Mouse (Mus musculus) CH12.LX (cell line): ENCODE results near the gene Crhbp. TPM values are rescaled to one million over a fixed set of nuclear protein-coding genes. Genes with fewer than 3 reads are reported as not detected.

ENCODE experiments used
- DNase-seq: peaks from one replicate; pipeline ENCODE4 v3.0.0-alpha.2; 2013; ENCODE audit errors: extremely low read depth
- H3K27ac ChIP-seq: 2 replicates; pipeline ENCODE4 v1.5.1; 2012; ENCODE audit warnings: low read depth, mild to moderate bottlenecking, control low read depth, moderate library complexity; ENCODE audit not compliant: insufficient read depth
- H3K27me3 ChIP-seq: replicated peaks from 2 replicates; pipeline ENCODE3; 2012; ENCODE audit warnings: inconsistent platforms
- H3K36me3 ChIP-seq, 2 experiments: replicated peaks in 1 of 2; 2 replicates each; pipeline versions ENCODE3 to v1.6.1; 2012; ENCODE audit warnings: inconsistent platforms in 1 of 2, low read length in 1 of 2, mild to moderate bottlenecking in 1 of 2, mixed read lengths in 1 of 2, moderate library complexity in 1 of 2; ENCODE audit not compliant: control insufficient read depth in 1 of 2, insufficient read depth in 1 of 2
- H3K4me1 ChIP-seq, 2 experiments: 2 replicates each; pipeline ENCODE4 v1.6.1; 2012; ENCODE audit warnings: inconsistent platforms in 1 of 2, moderate library complexity in 1 of 2; ENCODE audit not compliant: insufficient read depth in 2 of 2, control insufficient read depth in 1 of 2
- H3K4me2 ChIP-seq: 2 replicates; pipeline ENCODE4 v1.6.1; 2012; ENCODE audit warnings: low read depth, mild to moderate bottlenecking, control low read depth; ENCODE audit not compliant: poor library complexity, insufficient read depth, severe bottlenecking
- H3K4me3 ChIP-seq, 3 experiments: fragments of 150-350 bp in 1 of 3; sonication (generic) in 1 of 3; replicated peaks in 1 of 3; 2 replicates each; pipeline versions ENCODE3 to v1.5.1; 2011 to 2012; ENCODE audit warnings: low read depth in 2 of 3, low read length in 2 of 3, mild to moderate bottlenecking in 2 of 3, moderate library complexity in 2 of 3, control low read depth in 1 of 3, improper control_type of control experiment in 1 of 3, inconsistent platforms in 1 of 3, mixed read lengths in 1 of 3; ENCODE audit not compliant: poor library complexity in 1 of 3
- H3K79me2 ChIP-seq: replicated peaks from 2 replicates; pipeline ENCODE4 v1.6.1; 2012; ENCODE audit warnings: mild to moderate bottlenecking, moderate library complexity; ENCODE audit not compliant: control insufficient read depth, poor library complexity, insufficient read depth, severe bottlenecking; ENCODE audit errors: extremely low read depth
- H3K9ac ChIP-seq: 2 replicates; pipeline ENCODE4 v1.6.1; 2012; ENCODE audit warnings: low read depth, mild to moderate bottlenecking, control low read depth, moderate library complexity; ENCODE audit not compliant: insufficient read depth
- H3K9me3 ChIP-seq: replicated peaks from 2 replicates; pipeline ENCODE3; 2012; ENCODE audit warnings: low read length, inconsistent platforms, mixed read lengths
- BHLHE40 ChIP-seq: IDR thresholded peaks from 2 replicates; pipeline ENCODE4 v1.6.1; 2011; ENCODE audit warnings: mild to moderate bottlenecking, low read depth, low read length, improper control_type of control experiment
- CHD1 ChIP-seq: IDR thresholded peaks from 2 replicates; pipeline ENCODE4 v1.6.1; 2012; ENCODE audit warnings: low read depth, low read length, improper control_type of control experiment, inconsistent platforms
- CHD2 ChIP-seq: IDR thresholded peaks from 2 replicates; pipeline ENCODE4 v1.6.1; 2011; ENCODE audit warnings: low read length, improper control_type of control experiment
- CTCF ChIP-seq, 2 experiments: IDR thresholded peaks in 1 of 2; conservative IDR thresholded peaks in 1 of 2; 2 replicates each; pipeline ENCODE4 v1.5.1; 2011 to 2012; ENCODE audit warnings: low read depth in 2 of 2, low read length in 2 of 2, improper control_type of control experiment in 1 of 2, inconsistent platforms in 1 of 2, mild to moderate bottlenecking in 1 of 2, moderate library complexity in 1 of 2
- ELF1 ChIP-seq: IDR thresholded peaks from 2 replicates; pipeline ENCODE4 v1.6.1; 2014; ENCODE audit warnings: low read depth, mild to moderate bottlenecking, inconsistent platforms, low read length, improper control_type of control experiment
- EP300 ChIP-seq: IDR thresholded peaks from 2 replicates; pipeline ENCODE4 v1.6.1; 2011; ENCODE audit warnings: low read length, improper control_type of control experiment
- ETS1 ChIP-seq: conservative IDR thresholded peaks from 2 replicates; pipeline ENCODE4 v1.6.1; 2012; ENCODE audit warnings: low read depth, mild to moderate bottlenecking, inconsistent platforms, low read length, improper control_type of control experiment, moderate library complexity
- HCFC1 ChIP-seq: IDR thresholded peaks from 2 replicates; pipeline ENCODE4 v1.6.1; 2012; ENCODE audit warnings: low read depth, mild to moderate bottlenecking, inconsistent platforms, low read length, improper control_type of control experiment
- JUN ChIP-seq: IDR thresholded peaks from 2 replicates; pipeline ENCODE4 v1.6.1; 2011; ENCODE audit warnings: low read depth, mild to moderate bottlenecking, low read length, improper control_type of control experiment, moderate library complexity; ENCODE audit not compliant: insufficient read depth
- JUND ChIP-seq: conservative IDR thresholded peaks from 2 replicates; pipeline ENCODE4 v1.6.1; 2011; ENCODE audit warnings: low read depth, low read length, improper control_type of control experiment
- KAT2A ChIP-seq: IDR thresholded peaks from 2 replicates; pipeline ENCODE4 v1.6.1; 2012; ENCODE audit warnings: low read length, improper control_type of control experiment, inconsistent platforms; ENCODE audit not compliant: insufficient replicate concordance
- MAFK ChIP-seq: IDR thresholded peaks from 2 replicates; pipeline ENCODE4 v1.6.1; 2011; ENCODE audit warnings: low read length, improper control_type of control experiment; ENCODE audit not compliant: insufficient replicate concordance
- MEF2A ChIP-seq: IDR thresholded peaks from 2 replicates; pipeline ENCODE4 v1.6.1; 2014; ENCODE audit warnings: low read depth, mild to moderate bottlenecking, inconsistent platforms, low read length, improper control_type of control experiment, borderline replicate concordance
- MXI1 ChIP-seq: IDR thresholded peaks from 2 replicates; pipeline ENCODE4 v1.6.1; 2011; ENCODE audit warnings: mild to moderate bottlenecking, low read depth, low read length, improper control_type of control experiment
- NELFE ChIP-seq: IDR thresholded peaks from 2 replicates; pipeline ENCODE4 v1.6.1; 2011; ENCODE audit warnings: low read depth, low read length, improper control_type of control experiment
- POLR2A ChIP-seq: IDR thresholded peaks from 2 replicates; pipeline ENCODE4 v1.6.1; 2011; ENCODE audit warnings: low read depth, mild to moderate bottlenecking, improper control_type of control experiment, low read length
- RCOR1 ChIP-seq: conservative IDR thresholded peaks from 2 replicates; pipeline ENCODE4 v1.6.1; 2012; ENCODE audit warnings: low read depth, mild to moderate bottlenecking, inconsistent platforms, low read length, improper control_type of control experiment
- SIN3A ChIP-seq: IDR thresholded peaks from 2 replicates; pipeline ENCODE4 v1.6.1; 2012; ENCODE audit warnings: low read length, improper control_type of control experiment, inconsistent platforms
- UBTF ChIP-seq: IDR thresholded peaks from 2 replicates; pipeline ENCODE4 v1.6.1; 2012; ENCODE audit warnings: low read depth, mild to moderate bottlenecking, inconsistent platforms, low read length, improper control_type of control experiment, moderate library complexity
- USF1 ChIP-seq: IDR thresholded peaks from 2 replicates; pipeline ENCODE4 v1.6.1; 2014; ENCODE audit warnings: low read depth, mild to moderate bottlenecking, inconsistent platforms, low read length, improper control_type of control experiment
- USF2 ChIP-seq: conservative IDR thresholded peaks from 2 replicates; pipeline ENCODE4 v1.6.1; 2011; ENCODE audit warnings: low read depth, low read length, improper control_type of control experiment
- ZC3H11A ChIP-seq: IDR thresholded peaks from 2 replicates; pipeline ENCODE4 v1.6.1; 2012; ENCODE audit warnings: low read depth, mild to moderate bottlenecking, inconsistent platforms, low read length, improper control_type of control experiment
- ZKSCAN1 ChIP-seq: IDR thresholded peaks from 2 replicates; pipeline ENCODE4 v1.6.1; 2012; ENCODE audit warnings: low read depth, inconsistent platforms, low read length, improper control_type of control experiment, borderline replicate concordance
- ZMIZ1 ChIP-seq: IDR thresholded peaks from 2 replicates; pipeline ENCODE4 v1.6.1; 2012; ENCODE audit warnings: low read depth, mild to moderate bottlenecking, inconsistent platforms, low read length, improper control_type of control experiment
- ZNF384 ChIP-seq: IDR thresholded peaks from 2 replicates; pipeline ENCODE4 v1.6.1; 2012; ENCODE audit warnings: low read depth, low read length, improper control_type of control experiment, inconsistent platforms
- dilution Hi-C: fragments of 300-500 bp; cut with MboI; formaldehyde crosslinking; loops from 2 replicates; pipeline ENCODE4 v1.14.3; 2020; ENCODE audit warnings: low sequenced_read_pairs; ENCODE audit not compliant: extremely low pct_unique_long_range_greater_than_20kb, extremely low pct_ligation_motif_present
- in situ Hi-C: fragments of 300-500 bp; cut with MboI; formaldehyde crosslinking; loops from 3 replicates; pipeline ENCODE4 v1.14.3; 2019; ENCODE audit warnings: low sequenced_read_pairs, low pct_ligation_motif_present, low pct_unique_long_range_greater_than_20kb, mixed read lengths
- polyA plus RNA-seq: library from polyadenylated mRNA; unstranded; fragments of >175 nt; gene quantifications from 2 replicates; pipeline ENCODE4 v1.2.1, GENCODE M21; 2012; ENCODE audit warnings: low read depth; ENCODE audit not compliant: insufficient read length
- total RNA-seq, 2 experiments: library from RNA; depleted of rRNA; stranded (reverse); fragments of 300-350 nt in 1 of 2; fragments of >200 nt in 1 of 2; gene quantifications; 2 replicates each; pipeline ENCODE4 v1.2.3; 2012 to 2014

Crhbp gene
- total and polyA plus RNA-seq, 3 experiments = not detected

- H3K4me1 ChIP-seq = peaks cover 0 to 8% of the 10 kb centered on the region in 2 experiments; a peak in 2 of 4 replicates
- no peak overlapping the region for H3K9ac ChIP-seq
- H3K36me3 ChIP-seq = no peaks in the 10 kb centered on the region
- H3K9me3 ChIP-seq = no peaks in the 10 kb centered on the region
- H3K4me2 ChIP-seq = no peak overlapping the region
- no peak overlapping the region for H3K27ac ChIP-seq
- no peaks in the 10 kb centered on the region for H3K79me2 ChIP-seq
- DNase-seq = no peak
- in situ Hi-C loops (no loop called here), dilution Hi-C loops (no loop called here)
- H3K4me3 ChIP-seq = no peak overlapping the region
- H3K27me3 ChIP-seq = no peaks in the 10 kb centered on the region
- TF ChIP-seq MXI1 (no peak), ZMIZ1 (no peak), JUND (no peak), ZC3H11A (no peak), UBTF (no peak), ZKSCAN1 (no peak)
Measured at GRCm38 (mm10) chr13:95451529-95451928, 6.8 kb upstream of the Crhbp start.

DNA sequence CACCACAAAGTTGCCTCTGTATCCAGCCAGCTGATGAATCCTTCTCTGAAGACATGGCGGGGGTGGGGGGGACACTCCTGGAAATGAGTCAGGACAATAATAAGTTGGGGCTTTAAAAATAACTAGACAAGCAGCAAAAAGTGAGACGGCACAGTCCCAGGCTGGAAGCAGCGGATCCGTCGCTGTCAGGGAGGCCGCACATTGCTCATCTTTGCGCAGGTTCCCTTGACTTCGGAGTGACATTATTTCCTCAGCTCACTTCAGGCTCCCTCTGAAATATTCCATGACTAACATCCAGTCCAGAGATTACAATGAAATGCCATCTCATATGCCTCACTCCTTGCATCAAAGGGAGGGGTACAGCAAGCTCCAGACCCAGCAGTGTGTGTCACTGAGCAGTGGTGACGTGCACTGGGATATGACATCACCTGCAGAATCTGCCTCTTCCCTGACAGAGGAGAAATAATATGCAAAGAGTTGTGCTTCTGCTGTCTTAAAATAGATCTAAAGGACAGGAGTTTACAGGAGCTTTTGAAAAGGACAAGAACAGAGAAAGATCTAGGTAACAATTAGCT, 6.0 kb upstream of the Crhbp start:
- dilution Hi-C loops = no loop called here
- Histone ChIP-seq H3K27ac (no peak overlapping the region), H3K4me3 (no peak overlapping the region), H3K36me3 (no peaks in the 10 kb centered on the region), H3K4me1 (peaks cover 0 to 10% of the 10 kb centered on the region in 2 experiments; a peak in 2 of 4 replicates), H3K79me2 (no peaks in the 10 kb centered on the region), H3K9me3 (no peaks in the 10 kb centered on the region), H3K27me3 (no peaks in the 10 kb centered on the region), H3K9ac (no peak overlapping the region), H3K4me2 (no peak overlapping the region)
- TF ChIP-seq ETS1 (no peak), ELF1 (no peak), CHD1 (no peak), CTCF (conservative IDR thresholded peaks at IDR 0.05 in 1 of 2, IDR thresholded peaks at IDR 0.05 in 1 of 2; ENCODE audit: low read depth in 2 of 2, low read length in 2 of 2) (no peak), MAFK (no peak), CHD2 (no peak), USF2 (no peak), USF1 (no peak), NELFE (no peak), RCOR1 (no peak), ZNF384 (no peak), POLR2A (no peak), BHLHE40 (no peak), SIN3A (no peak), JUN (no peak), EP300 (no peak), ZKSCAN1 (no peak), MEF2A (no peak), HCFC1 (no peak), KAT2A (no peak)
- in situ Hi-C loops = no loop called here
- DNase-seq = no peak
